Mouse (Mus musculus) right cerebral cortex, postnatal 25 days (tissue): ENCODE measurements around the gene Gstp3.
"Not testable (repeated sequence)": the region's sequence is repeated elsewhere in the genome, so short reads cannot be mapped to it uniquely, and the experiment has no call there.

Experiments used
- DNase-seq: peaks from one replicate; pipeline ENCODE4 v3.0.0; 2022

Gstp3 gene

GRCm38 (mm10) chr19:4037154-4037787 is 22.1 kb downstream of the Gstp3 start:
- DNase-seq, result not testable (repeated sequence)

GRCm38 (mm10) chr19:4036327-4037045 is 22.9 kb downstream of the Gstp3 start:
- no peak for DNase-seq

- DNase-seq, result no peak
These were observed 25.6 kb downstream of the Gstp3 start for GRCm38 (mm10) chr19:4033742-4034141.

GRCm38 (mm10) chr19:4033298-4033697 is 26.1 kb downstream of the Gstp3 start:
- no peak for DNase-seq

GRCm38 (mm10) chr19:4032668-4033067 is 26.7 kb downstream of the Gstp3 start:
- DNase-seq, result no peak

GRCm38 (mm10) chr19:4027576-4027975 is 31.8 kb downstream of the Gstp3 start:
- DNase-seq, result no peak

GRCm38 (mm10) chr19:4023185-4023584 is 36.2 kb downstream of the Gstp3 start:
- DNase-seq, result no peak

GRCm38 (mm10) chr19:4018743-4019583 is 40.4 kb downstream of the Gstp3 start:
- DNase-seq, result peak; percentile 70

GRCm38 (mm10) chr19:4017921-4018587 is 41.3 kb downstream of the Gstp3 start:
- DNase-seq, result no peak

GRCm38 (mm10) chr19:4015635-4016034 is 43.7 kb downstream of the Gstp3 start:
- DNase-seq, result no peak

GRCm38 (mm10) chr19:4014802-4015201 is 44.6 kb downstream of the Gstp3 start:
- DNase-seq, result no peak

GRCm38 (mm10) chr19:4013066-4013465 is 46.3 kb downstream of the Gstp3 start:
- no peak for DNase-seq

GRCm38 (mm10) chr19:4012432-4013022 is 46.8 kb downstream of the Gstp3 start, which contains the start of gene Ndufv1:
Gene Ndufv1, minus strand, starts transcription at chr19:4012806.
- DNase-seq, result peak; percentile 98

- no peak for DNase-seq
These were observed 48.3 kb downstream of the Gstp3 start for GRCm38 (mm10) chr19:4011086-4011485.
